Mouse (Mus musculus): ENCODE measurements at regions not wholly inside any gene's neighbourhood (a gene's known extent, or its start where the extent isn't known, plus 50 kb on each side); places are given as distances from the start of the nearest gene placed in this dataset.

DNA sequence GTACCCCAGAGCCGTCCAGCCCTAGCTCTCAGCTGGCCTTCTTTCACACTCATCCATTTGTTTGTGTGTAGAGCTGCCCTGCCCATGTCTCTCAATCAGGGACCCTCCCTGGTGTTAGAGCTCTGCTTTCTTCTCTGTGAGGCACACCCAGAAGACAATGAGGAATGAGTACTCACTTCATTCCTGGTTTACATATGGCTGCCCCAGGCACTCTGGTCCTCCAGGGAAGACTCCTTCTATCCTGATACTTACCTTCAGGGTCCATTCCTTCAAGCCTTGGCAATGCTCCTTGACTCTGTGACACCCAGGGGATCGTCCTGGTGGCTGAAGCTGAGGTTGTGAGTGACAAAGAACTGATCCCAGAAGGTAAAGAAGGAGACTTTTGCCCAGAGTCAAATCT, 122.0 kb upstream of the 1700016C15Rik start:
- TF ChIP-seq CTCF (IDR thresholded peaks at IDR 0.05; ENCODE audit: low read depth, low read length): no peak
- no peak for TF ChIP-seq POLR2A (IDR thresholded peaks at IDR 0.05; ENCODE audit: borderline replicate concordance, low read depth, low read length)

Data from bone marrow macrophage, adult 2 months (primary cell).